Mouse (Mus musculus) embryonic fibroblast, embryonic 13.5 days (primary cell): ENCODE data around the gene Sgsm2.

Source experiments
- CTCF ChIP-seq: IDR thresholded peaks from 2 replicates; pipeline ENCODE4 v1.5.1; 2011; ENCODE audit warnings: mild to moderate bottlenecking, control low read depth, low read length, moderate library complexity, borderline replicate concordance; ENCODE audit not compliant: insufficient read depth
- POLR2A ChIP-seq: IDR thresholded peaks from 2 replicates; pipeline ENCODE4 v1.6.1; 2011; ENCODE audit warnings: low read depth, mild to moderate bottlenecking, control low read depth, low read length, moderate library complexity

- TF ChIP-seq CTCF (no peak), POLR2A (no peak)
These were observed 32.3 kb upstream of the Sgsm2 start for GRCm38 (mm10) chr11:74929111-74929510.
